Mouse (Mus musculus) liver, adult (tissue): Measurements from ENCODE around the gene Kank2.

Experiments used
- GATA4 ChIP-seq: IDR thresholded peaks from 2 replicates; pipeline ENCODE4 v1.6.1; 2014; ENCODE audit warnings: mild to moderate bottlenecking, low read length; ENCODE audit not compliant: insufficient replicate concordance

Gene Kank2

DNA sequence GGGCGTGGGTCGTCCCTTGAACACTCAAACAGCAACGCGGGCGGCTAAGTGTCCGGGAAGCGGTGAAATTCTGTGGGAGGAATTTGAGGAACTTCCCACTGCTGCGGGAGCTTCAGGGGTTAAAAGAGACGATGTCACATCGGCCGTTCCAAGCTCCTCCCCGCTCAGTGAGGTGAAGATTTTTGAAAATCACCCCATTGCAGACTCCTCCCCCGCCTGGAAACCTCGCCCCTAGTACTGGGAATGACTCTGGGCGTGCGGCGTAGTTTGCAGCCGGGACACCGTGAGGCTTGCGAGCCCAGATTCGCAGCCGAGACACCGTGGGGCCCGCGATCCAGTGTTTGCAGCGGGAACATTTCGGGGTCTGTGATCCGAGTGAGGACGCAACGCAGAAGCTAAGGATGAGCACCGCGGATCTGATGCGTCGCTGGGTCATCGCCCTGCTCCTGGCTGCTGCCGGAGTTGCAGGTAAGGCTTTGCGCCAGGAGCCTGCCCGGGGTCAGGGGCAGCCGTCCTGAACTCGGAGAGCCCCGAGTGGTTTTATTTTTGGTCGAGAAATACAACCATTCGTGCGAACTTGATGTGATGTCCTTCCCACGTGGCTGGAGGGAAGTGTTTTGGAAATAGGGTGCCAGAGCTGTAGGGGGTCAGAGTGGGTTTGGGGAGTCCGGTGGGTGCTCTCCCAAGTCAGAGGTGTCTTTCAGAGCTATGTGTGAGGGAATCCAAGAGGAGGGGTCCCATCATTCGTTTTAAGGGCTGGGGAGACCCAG lies 75.0 kb downstream of the Kank2 start, which contains the start of gene Ldlr:
TSS of gene Ldlr (plus strand) at position 107 of the 770 bp plus-strand sequence.
- no peak for TF ChIP-seq GATA4

DNA sequence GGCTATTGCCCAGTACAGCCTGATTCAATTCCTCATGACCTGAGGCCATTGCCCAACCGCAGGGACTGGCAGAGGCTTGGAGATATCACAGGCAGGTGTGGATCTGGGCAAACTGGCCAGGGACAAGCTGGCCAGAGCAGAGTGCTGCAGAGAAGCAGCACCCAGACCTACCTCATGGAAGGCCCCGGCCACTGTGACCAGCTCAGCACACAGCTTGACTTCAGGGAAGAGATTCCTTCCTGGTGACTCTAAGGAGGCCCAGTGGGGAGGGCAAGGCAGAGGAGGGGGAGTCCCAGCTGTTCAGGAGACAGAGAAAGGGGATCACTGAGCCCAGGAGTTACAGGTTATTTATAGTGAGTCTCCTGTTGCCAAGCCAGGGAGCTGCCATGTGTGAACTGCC lies 77.5 kb downstream of the Kank2 start:
- peak; percentile 69; the same call in 1 of the 2 replicates for TF ChIP-seq GATA4

DNA sequence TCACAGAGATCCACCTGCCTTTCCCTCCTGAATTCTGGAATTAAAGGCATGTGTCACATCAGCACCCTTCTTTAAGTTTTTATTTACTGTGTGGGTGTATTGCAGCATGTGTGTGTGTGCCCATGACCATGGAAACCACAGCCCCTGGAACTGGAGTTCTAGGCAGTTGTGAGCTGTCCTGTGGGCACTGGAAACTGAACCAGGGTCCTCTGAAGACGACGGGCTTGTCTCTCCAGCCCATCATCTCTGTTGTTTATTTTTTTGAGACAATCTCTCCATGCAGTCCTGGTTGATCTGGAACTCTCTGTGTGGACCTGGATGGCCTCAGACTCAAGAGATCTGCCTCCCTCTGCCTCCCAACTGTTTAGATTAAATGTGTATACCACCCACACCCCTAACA lies 81.5 kb downstream of the Kank2 start:
- TF ChIP-seq GATA4 = no peak
